Mouse (Mus musculus): ENCODE data around the gene Fam104a.
"Not testable (repeated sequence)": the region's sequence is repeated elsewhere in the genome, so short reads cannot be mapped to it uniquely, and the experiment has no call there.

The Fam104a gene

GRCm38 (mm10) chr11:113664279-113664678 lies 19.7 kb downstream of the Fam104a start:
- no peak for DNase-seq (ENCODE audit: low spot score in 2 of 2)

GRCm38 (mm10) chr11:113661835-113662351 lies 22.1 kb downstream of the Fam104a start:
- no peak for DNase-seq (ENCODE audit: low spot score in 2 of 2)

- DNase-seq (ENCODE audit: low spot score in 2 of 2): no peak
These were observed 23.0 kb downstream of the Fam104a start for GRCm38 (mm10) chr11:113660940-113661339.

GRCm38 (mm10) chr11:113660213-113660612 lies 23.7 kb downstream of the Fam104a start:
- DNase-seq (ENCODE audit: low spot score in 2 of 2): not testable (repeated sequence)

- DNase-seq (ENCODE audit: low spot score in 2 of 2): no peak
These were observed 25.2 kb downstream of the Fam104a start for GRCm38 (mm10) chr11:113658763-113659162.

GRCm38 (mm10) chr11:113658319-113658718 lies 25.6 kb downstream of the Fam104a start:
- no peak for DNase-seq (ENCODE audit: low spot score in 2 of 2)

- DNase-seq (ENCODE audit: low spot score in 2 of 2): no peak
These were observed 26.7 kb downstream of the Fam104a start for GRCm38 (mm10) chr11:113657221-113657620.

- DNase-seq (ENCODE audit: low spot score in 2 of 2): no peak
These were observed 27.4 kb downstream of the Fam104a start for GRCm38 (mm10) chr11:113656511-113656932.

- DNase-seq (ENCODE audit: low spot score in 2 of 2): no peak
These were observed 29.2 kb downstream of the Fam104a start for GRCm38 (mm10) chr11:113654561-113655270.

GRCm38 (mm10) chr11:113654105-113654504 lies 29.9 kb downstream of the Fam104a start:
- no peak for DNase-seq (ENCODE audit: low spot score in 2 of 2)

GRCm38 (mm10) chr11:113652516-113652915 lies 31.4 kb downstream of the Fam104a start:
- DNase-seq (ENCODE audit: low spot score in 2 of 2): no peak

- DNase-seq (ENCODE audit: low spot score in 2 of 2): no peak
These were observed 32.1 kb downstream of the Fam104a start for GRCm38 (mm10) chr11:113651907-113652273.

- DNase-seq (ENCODE audit: low spot score in 2 of 2): no peak
These were observed 32.6 kb downstream of the Fam104a start for GRCm38 (mm10) chr11:113651206-113651906.

- DNase-seq (ENCODE audit: low spot score in 2 of 2): peak; percentile 41 to 71
These were observed 34.4 kb downstream of the Fam104a start, which contains the start of gene Slc39a11 for GRCm38 (mm10) chr11:113649353-113650210. TSS of gene Slc39a11 (minus strand) at chr11:113650079.

- peak in 1 of 2 experiments; percentile 16 for DNase-seq (ENCODE audit: low spot score in 2 of 2)
These were observed 35.1 kb downstream of the Fam104a start, which contains the start of gene Cog1 for GRCm38 (mm10) chr11:113648690-113649352. TSS of gene Cog1 (plus strand) at chr11:113649169.

GRCm38 (mm10) chr11:113648152-113648551 lies 35.8 kb downstream of the Fam104a start:
- DNase-seq (ENCODE audit: low spot score in 2 of 2): peak; percentile 55 to 61

GRCm38 (mm10) chr11:113645181-113645580 lies 38.8 kb downstream of the Fam104a start:
- no peak for DNase-seq (ENCODE audit: low spot score in 2 of 2)

GRCm38 (mm10) chr11:113638680-113639079 lies 45.3 kb downstream of the Fam104a start:
- no peak for DNase-seq (ENCODE audit: low spot score in 2 of 2)

GRCm38 (mm10) chr11:113634699-113635121 lies 49.2 kb downstream of the Fam104a start:
- no peak for DNase-seq (ENCODE audit: low spot score in 2 of 2)

GRCm38 (mm10) chr11:113633398-113633797 lies 50.6 kb downstream of the Fam104a start:
- no peak for DNase-seq (ENCODE audit: low spot score in 2 of 2)

GRCm38 (mm10) chr11:113632303-113632702 lies 51.7 kb downstream of the Fam104a start:
- no peak for DNase-seq (ENCODE audit: low spot score in 2 of 2)
